Mouse (Mus musculus) spleen, adult 2 months (tissue): ENCODE measurements around the gene Pakap. TPM values are rescaled to one million over a fixed set of nuclear protein-coding genes. Genes with fewer than 3 reads are reported as not detected.

Experiments used
- DNase-seq, 2 experiments: peaks; one replicate each; pipeline versions ENCODE4 v3.0.0 to v3.0.0-alpha.2; 2012 to 2021; ENCODE audit warnings: low spot score in 2 of 2, low read depth in 1 of 2
- H3K27ac ChIP-seq: fragments of 200-500 bp; 2 replicates; pipeline ENCODE4 v1.5.1; 2012; ENCODE audit warnings: low read length, inconsistent platforms; ENCODE audit not compliant: insufficient read depth
- H3K27me3 ChIP-seq: fragments of 200-500 bp; 2 replicates; pipeline ENCODE4 v1.6.1; 2012; ENCODE audit warnings: mild to moderate bottlenecking, moderate library complexity, low read length, inconsistent platforms; ENCODE audit not compliant: control insufficient read depth, insufficient read depth
- H3K36me3 ChIP-seq: fragments of 200-500 bp; 2 replicates; pipeline ENCODE4 v1.6.1; 2012; ENCODE audit warnings: mild to moderate bottlenecking, low read length, inconsistent platforms; ENCODE audit not compliant: control insufficient read depth, insufficient read depth
- H3K4me1 ChIP-seq: fragments of 200-500 bp; 2 replicates; pipeline ENCODE4 v1.6.1; 2011; ENCODE audit warnings: inconsistent platforms; ENCODE audit not compliant: control insufficient read depth, insufficient read depth, insufficient read length
- H3K4me3 ChIP-seq: fragments of 200-500 bp; 2 replicates; pipeline ENCODE4 v1.5.1; 2011; ENCODE audit warnings: mild to moderate bottlenecking, inconsistent platforms; ENCODE audit not compliant: insufficient read depth, insufficient read length; ENCODE audit errors: extremely low read depth
- CTCF ChIP-seq: fragments of 200-500 bp; IDR thresholded peaks from 2 replicates; pipeline ENCODE4 v1.5.1; 2011; ENCODE audit warnings: mild to moderate bottlenecking, inconsistent platforms; ENCODE audit not compliant: insufficient read depth, insufficient read length, insufficient replicate concordance; ENCODE audit errors: extremely low read depth
- POLR2A ChIP-seq: fragments of 200-500 bp; IDR thresholded peaks from 2 replicates; pipeline ENCODE4 v1.6.1; 2011; ENCODE audit warnings: low read depth, low read length, inconsistent platforms
- WGBS: fragments of 180-500 bp; shearing (Covaris S2); methylation state at CpG from one replicate; pipeline ENCODE4 v1.1.7; 2018; 5-methylcytosine and 5-hydroxymethylcytosine counted together
- polyA plus RNA-seq: library from polyadenylated mRNA; depleted of rRNA; stranded (reverse); fragments of >200 nt; gene quantifications from 2 replicates; pipeline ENCODE4 v1.2.3, GENCODE M21; 2012

The Pakap gene
- polyA plus RNA-seq, 1 experiment = 0.29 TPM

- H3K36me3 ChIP-seq = no peaks in the 10 kb centered on the region
- H3K4me3 ChIP-seq = no peak overlapping the region
- no peak for TF ChIP-seq CTCF
- no peak for DNase-seq
- H3K4me1 ChIP-seq = peaks cover 6% of the 10 kb centered on the region; the same call in 1 of the 2 replicates
- H3K27me3 ChIP-seq = no peaks in the 10 kb centered on the region
- no peak overlapping the region for H3K27ac ChIP-seq
- WGBS = 91% methylated on average over 11 of the region's 11 CpGs
Measured at GRCm38 (mm10) chr4:57751566-57751965, 183.6 kb downstream of the Pakap start.

GRCm38 (mm10) chr4:57755085-57755484 lies 187.1 kb downstream of the Pakap start:
- TF ChIP-seq CTCF = no peak
- no peak for TF ChIP-seq POLR2A
- DNase-seq = peak; percentile 9 to 45
- Histone ChIP-seq H3K4me3 (no peak overlapping the region), H3K27ac (no peak overlapping the region), H3K4me1 (peaks cover 6% of the 10 kb centered on the region; the same call in 1 of the 2 replicates), H3K36me3 (no peaks in the 10 kb centered on the region), H3K27me3 (no peaks in the 10 kb centered on the region)
- 57% methylated on average over 11 of the region's 11 CpGs for WGBS

GRCm38 (mm10) chr4:57757997-57758396 lies 190.0 kb downstream of the Pakap start:
- no peak overlapping the region for H3K4me3 ChIP-seq
- H3K4me1 ChIP-seq = peaks cover 6% of the 10 kb centered on the region; the same call in 1 of the 2 replicates
- no peak for DNase-seq
- H3K27me3 ChIP-seq = no peaks in the 10 kb centered on the region
- no peaks in the 10 kb centered on the region for H3K36me3 ChIP-seq
- no peak overlapping the region for H3K27ac ChIP-seq
- no peak for TF ChIP-seq POLR2A
- no peak for TF ChIP-seq CTCF
- 80% methylated on average over 11 of the region's 11 CpGs for WGBS

GRCm38 (mm10) chr4:57762424-57762823 lies 194.4 kb downstream of the Pakap start:
- no peaks in the 10 kb centered on the region; the same call in 1 of the 2 replicates for H3K4me1 ChIP-seq
- H3K4me3 ChIP-seq = no peak overlapping the region
- DNase-seq = no peak
- H3K27ac ChIP-seq = no peak overlapping the region; the same call in 1 of the 2 replicates
- H3K36me3 ChIP-seq = no peaks in the 10 kb centered on the region
- no peaks in the 10 kb centered on the region for H3K27me3 ChIP-seq
- TF ChIP-seq CTCF = no peak
- WGBS = 86% methylated on average over 7 of the region's 7 CpGs

GRCm38 (mm10) chr4:57764392-57764791 lies 196.4 kb downstream of the Pakap start:
- Histone ChIP-seq H3K36me3 (no peaks in the 10 kb centered on the region), H3K4me1 (no peaks in the 10 kb centered on the region; the same call in 1 of the 2 replicates), H3K27ac (no peak overlapping the region), H3K4me3 (no peak overlapping the region), H3K27me3 (no peaks in the 10 kb centered on the region)
- WGBS = 89% methylated on average over 1 of the region's 1 CpGs
- TF ChIP-seq CTCF = no peak
- TF ChIP-seq POLR2A = no peak
- DNase-seq = no peak

- TF ChIP-seq CTCF = no peak
- TF ChIP-seq POLR2A = no peak
- Histone ChIP-seq H3K4me1 (no peaks in the 10 kb centered on the region; the same call in 1 of the 2 replicates), H3K4me3 (no peak overlapping the region), H3K27me3 (no peaks in the 10 kb centered on the region), H3K27ac (no peak overlapping the region), H3K36me3 (no peaks in the 10 kb centered on the region)
- no peak for DNase-seq
- 86% methylated on average over 1 of the region's 1 CpGs for WGBS
Measured at GRCm38 (mm10) chr4:57764926-57765325, 196.9 kb downstream of the Pakap start.

- 80% methylated on average over 4 of the region's 4 CpGs for WGBS
- no peak for DNase-seq
- H3K36me3 ChIP-seq = no peaks in the 10 kb centered on the region
- H3K4me3 ChIP-seq = no peak overlapping the region
- no peaks in the 10 kb centered on the region for H3K27me3 ChIP-seq
- no peak overlapping the region for H3K27ac ChIP-seq
- no peaks in the 10 kb centered on the region; the same call in 1 of the 2 replicates for H3K4me1 ChIP-seq
- TF ChIP-seq POLR2A (no peak), CTCF (no peak)
Measured at GRCm38 (mm10) chr4:57765806-57766205, 197.8 kb downstream of the Pakap start.

GRCm38 (mm10) chr4:57769007-57769406 lies 201.0 kb downstream of the Pakap start:
- Histone ChIP-seq H3K4me3 (no peak overlapping the region), H3K36me3 (no peaks in the 10 kb centered on the region), H3K27ac (no peak overlapping the region), H3K27me3 (no peaks in the 10 kb centered on the region), H3K4me1 (no peaks in the 10 kb centered on the region)
- TF ChIP-seq POLR2A = no peak
- TF ChIP-seq CTCF = no peak
- DNase-seq = no peak
- WGBS = 92% methylated on average over 3 of the region's 3 CpGs
